Mouse (Mus musculus): Measurements from ENCODE around the gene Cd244a.
A peak's percentile ranks its signal among the peaks of the same experiment; 100 is the strongest.

Cd244a gene

GRCm38 (mm10) chr1:171558898-171559297, at the start of gene Cd244a:
TSS of gene Cd244a (plus strand) at chr1:171559193.
- no peak for DNase-seq (ENCODE audit: low read depth, low spot score)

GRCm38 (mm10) chr1:171513234-171513633, 45.8 kb upstream of the Cd244a start:
- no peak for DNase-seq (ENCODE audit: low read depth, low spot score)

- DNase-seq (ENCODE audit: low read depth, low spot score): no peak
Observed at GRCm38 (mm10) chr1:171513760-171514159, 45.2 kb upstream of the Cd244a start.

GRCm38 (mm10) chr1:171515039-171515438, 44.0 kb upstream of the Cd244a start:
- DNase-seq (ENCODE audit: low read depth, low spot score): peak; percentile 63

- no peak for DNase-seq (ENCODE audit: low read depth, low spot score)
Observed at GRCm38 (mm10) chr1:171515557-171515956, 43.4 kb upstream of the Cd244a start.

GRCm38 (mm10) chr1:171531367-171531766, 27.6 kb upstream of the Cd244a start:
- DNase-seq (ENCODE audit: low read depth, low spot score): no peak

GRCm38 (mm10) chr1:171532830-171533229, 26.2 kb upstream of the Cd244a start:
- no peak for DNase-seq (ENCODE audit: low read depth, low spot score)

GRCm38 (mm10) chr1:171534557-171534956, 24.4 kb upstream of the Cd244a start:
- no peak for DNase-seq (ENCODE audit: low read depth, low spot score)

- no peak for DNase-seq (ENCODE audit: low read depth, low spot score)
Observed at GRCm38 (mm10) chr1:171535194-171535593, 23.8 kb upstream of the Cd244a start, which contains the start of gene Itln1. TSS of gene Itln1 (minus strand) at chr1:171535294.

GRCm38 (mm10) chr1:171540694-171541093, 18.3 kb upstream of the Cd244a start:
- DNase-seq (ENCODE audit: low read depth, low spot score): peak; percentile 77

- DNase-seq (ENCODE audit: low read depth, low spot score): peak; percentile 98
Observed at GRCm38 (mm10) chr1:171551326-171551725, 7.7 kb upstream of the Cd244a start.

- DNase-seq (ENCODE audit: low read depth, low spot score): peak; percentile 76
Observed at GRCm38 (mm10) chr1:171552230-171552629, 6.8 kb upstream of the Cd244a start.

- DNase-seq (ENCODE audit: low read depth, low spot score): peak; percentile 76
Observed at GRCm38 (mm10) chr1:171553359-171554341, 5.3 kb upstream of the Cd244a start.

GRCm38 (mm10) chr1:171556366-171556765, 2.6 kb upstream of the Cd244a start:
- DNase-seq (ENCODE audit: low read depth, low spot score): no peak

GRCm38 (mm10) chr1:171558407-171558806, 586 bp upstream of the Cd244a start:
- no peak for DNase-seq (ENCODE audit: low read depth, low spot score)

- no peak for DNase-seq (ENCODE audit: low read depth, low spot score)
Observed at GRCm38 (mm10) chr1:171560262-171560661, 1.3 kb downstream of the Cd244a start.

GRCm38 (mm10) chr1:171561200-171561599, 2.2 kb downstream of the Cd244a start:
- peak; percentile 51 for DNase-seq (ENCODE audit: low read depth, low spot score)

- DNase-seq (ENCODE audit: low read depth, low spot score): no peak
Observed at GRCm38 (mm10) chr1:171561639-171562225, 2.7 kb downstream of the Cd244a start.

- DNase-seq (ENCODE audit: low read depth, low spot score): peak; percentile 70
Observed at GRCm38 (mm10) chr1:171563042-171563441, 4.0 kb downstream of the Cd244a start.

GRCm38 (mm10) chr1:171564247-171564646, 5.3 kb downstream of the Cd244a start:
- peak; percentile 92 for DNase-seq (ENCODE audit: low read depth, low spot score)

- no peak for DNase-seq (ENCODE audit: low read depth, low spot score)
Observed at GRCm38 (mm10) chr1:171565888-171566287, 6.9 kb downstream of the Cd244a start.

- DNase-seq (ENCODE audit: low read depth, low spot score): peak; percentile 89
Observed at GRCm38 (mm10) chr1:171566777-171567176, 7.8 kb downstream of the Cd244a start.

GRCm38 (mm10) chr1:171568436-171568835, 9.4 kb downstream of the Cd244a start:
- peak; percentile 81 for DNase-seq (ENCODE audit: low read depth, low spot score)
